Mouse (Mus musculus): ENCODE measurements around the gene Ctf2. TPM values are rescaled to one million over a fixed set of nuclear protein-coding genes. Genes with fewer than 3 reads are reported as not detected.
"Not testable (repeated sequence)": the region's sequence is repeated elsewhere in the genome, so short reads cannot be mapped to it uniquely, and the experiment has no call there.

The Ctf2 gene
- polyA plus RNA-seq (2017; shearing (Covaris generic)) = not detected

- not testable (repeated sequence) for ATAC-seq
Measured at GRCm38 (mm10) chr7:127732066-127732465, at the start of gene Ctf2. TSS of gene Ctf2 (minus strand) at chr7:127732166.

GRCm38 (mm10) chr7:127778350-127778749, 46.4 kb upstream of the Ctf2 start:
- no peak for ATAC-seq

- no peak for ATAC-seq
Measured at GRCm38 (mm10) chr7:127777474-127778266, 45.7 kb upstream of the Ctf2 start.

DNA sequence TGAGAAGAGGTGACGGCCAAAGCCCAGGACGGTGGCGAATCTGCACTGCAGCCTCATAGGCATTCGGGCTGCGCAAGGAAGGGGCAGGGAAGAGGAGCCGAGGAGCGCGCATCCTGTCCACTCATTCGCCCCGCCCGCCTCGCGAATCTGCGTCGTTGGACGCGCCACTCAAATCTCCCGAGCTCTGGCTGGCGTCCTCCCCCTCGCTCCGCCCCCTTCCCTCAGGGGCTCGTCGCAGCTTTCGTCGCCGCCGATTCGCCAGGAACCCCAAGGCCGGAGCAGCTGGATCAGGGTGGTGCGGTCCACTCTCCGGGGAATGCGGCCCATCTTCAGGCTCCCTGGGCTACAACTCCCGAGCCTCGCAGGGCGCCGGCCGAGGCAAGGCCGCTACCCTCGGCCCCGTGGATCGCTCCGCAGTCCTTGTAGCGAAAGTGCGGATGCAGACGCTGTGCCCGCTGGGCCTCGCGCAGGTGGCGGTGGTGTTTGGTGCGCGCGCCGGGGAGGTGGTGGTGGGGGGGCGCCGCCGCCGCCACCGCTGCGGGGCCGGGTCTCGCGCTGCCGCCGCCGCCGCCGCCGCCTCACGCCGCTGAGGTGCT, 45.0 kb upstream of the Ctf2 start:
- peak; percentile 96 for ATAC-seq

GRCm38 (mm10) chr7:127776426-127776825, 44.5 kb upstream of the Ctf2 start, which contains the start of gene Setd1a:
TSS of gene Setd1a (plus strand) at chr7:127776670.
- ATAC-seq = peak; percentile 38

GRCm38 (mm10) chr7:127775837-127776236, 43.9 kb upstream of the Ctf2 start:
- ATAC-seq = not testable (repeated sequence)

DNA sequence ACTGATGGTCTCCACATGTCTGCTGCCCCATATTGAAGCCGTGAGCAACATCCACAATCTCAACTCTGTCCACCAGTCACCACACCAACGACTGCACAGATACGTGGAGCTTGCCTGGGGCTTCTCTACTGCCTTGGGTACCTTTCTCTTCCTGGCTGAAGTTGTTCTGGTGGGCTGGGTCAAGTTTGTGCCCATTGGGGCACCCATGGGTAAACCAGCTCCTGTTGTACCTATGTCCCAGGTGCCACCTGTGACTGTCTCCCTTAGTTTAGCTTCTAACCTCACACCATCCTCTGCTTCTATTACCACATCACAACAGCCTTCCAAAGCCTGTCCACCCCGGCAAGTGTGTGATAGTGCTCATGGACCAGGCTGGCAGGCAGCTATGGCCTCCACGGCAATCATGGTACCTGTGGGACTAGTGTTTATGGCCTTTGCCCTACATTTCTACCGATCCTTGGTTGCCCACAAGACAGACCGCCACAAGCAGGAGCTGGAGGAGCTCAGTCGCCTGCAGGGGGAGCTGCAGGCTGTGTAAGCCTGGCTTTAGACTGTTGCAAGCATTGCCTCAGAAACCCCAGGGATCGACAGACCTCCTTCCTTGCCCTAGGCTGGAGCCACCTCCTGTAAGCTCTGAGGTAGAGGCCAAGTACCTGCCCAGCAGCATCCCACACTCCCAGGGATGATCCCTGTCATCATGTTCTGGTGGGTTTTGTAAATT, 41.9 kb upstream of the Ctf2 start:
- ATAC-seq = no peak

- no peak for ATAC-seq
Measured at GRCm38 (mm10) chr7:127772557-127772956, 40.6 kb upstream of the Ctf2 start.

GRCm38 (mm10) chr7:127772080-127772479, 40.1 kb upstream of the Ctf2 start:
- ATAC-seq = no peak

DNA sequence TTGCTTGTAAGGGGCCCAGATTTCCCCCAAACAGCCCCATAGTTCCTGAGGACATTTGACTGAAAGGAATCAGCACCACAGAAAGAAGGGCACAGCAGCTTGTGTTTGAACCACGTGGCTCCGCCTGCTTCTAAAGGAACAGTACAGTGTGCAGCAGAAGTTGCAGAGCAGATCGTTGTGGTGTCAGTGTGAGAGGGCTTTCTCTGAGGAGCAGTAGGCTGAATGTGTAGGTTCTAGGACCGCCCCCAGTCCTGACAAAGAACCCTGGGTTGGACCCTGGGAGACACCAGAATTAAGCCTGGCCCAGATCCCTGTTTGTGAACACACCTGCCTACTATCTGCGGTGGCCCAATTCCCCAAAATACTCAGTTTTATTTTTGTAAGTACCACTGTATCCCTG, 39.3 kb upstream of the Ctf2 start:
- no peak for ATAC-seq

- ATAC-seq = no peak
Measured at GRCm38 (mm10) chr7:127770039-127770905, 38.3 kb upstream of the Ctf2 start.

- peak; percentile 30 for ATAC-seq
Measured at GRCm38 (mm10) chr7:127769651-127770038, 37.7 kb upstream of the Ctf2 start, which contains the start of gene Orai3. TSS of gene Orai3 (plus strand) at chr7:127769815.

- peak; percentile 70 for ATAC-seq
Measured at GRCm38 (mm10) chr7:127768997-127769593, 37.1 kb upstream of the Ctf2 start.

DNA sequence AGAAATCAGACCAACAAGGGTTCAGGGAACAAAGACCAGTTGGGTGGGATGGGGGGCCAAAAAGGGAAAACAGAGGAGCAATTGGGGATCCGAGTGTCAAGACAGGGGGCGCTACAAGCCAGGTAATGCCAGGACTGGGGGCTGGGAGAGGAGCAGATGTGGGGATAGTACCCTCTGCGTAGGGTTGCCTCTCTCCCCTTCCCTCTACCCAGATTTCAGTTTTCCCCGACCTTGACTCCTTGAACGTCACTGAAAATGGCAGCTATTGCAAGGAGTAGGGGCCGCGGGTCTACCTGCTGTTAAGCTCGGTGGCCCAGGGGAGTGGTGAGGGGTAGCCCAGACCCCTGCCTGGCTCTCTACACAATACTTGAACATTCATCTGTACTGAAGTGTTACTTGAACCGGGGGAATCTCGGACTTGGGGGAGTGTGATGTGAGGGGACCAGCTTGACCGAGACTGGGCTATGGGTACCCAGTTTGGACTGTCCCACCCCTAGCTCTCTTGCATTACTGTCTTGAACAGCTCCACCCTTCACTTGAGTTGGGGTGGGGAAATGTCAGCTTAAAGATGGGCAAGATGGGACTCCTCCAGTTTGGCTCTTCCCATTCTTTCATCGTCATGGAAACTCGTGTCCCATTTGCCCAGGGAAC, 36.5 kb upstream of the Ctf2 start:
- no peak for ATAC-seq

- no peak for ATAC-seq
Measured at GRCm38 (mm10) chr7:127767671-127768345, 35.8 kb upstream of the Ctf2 start.

DNA sequence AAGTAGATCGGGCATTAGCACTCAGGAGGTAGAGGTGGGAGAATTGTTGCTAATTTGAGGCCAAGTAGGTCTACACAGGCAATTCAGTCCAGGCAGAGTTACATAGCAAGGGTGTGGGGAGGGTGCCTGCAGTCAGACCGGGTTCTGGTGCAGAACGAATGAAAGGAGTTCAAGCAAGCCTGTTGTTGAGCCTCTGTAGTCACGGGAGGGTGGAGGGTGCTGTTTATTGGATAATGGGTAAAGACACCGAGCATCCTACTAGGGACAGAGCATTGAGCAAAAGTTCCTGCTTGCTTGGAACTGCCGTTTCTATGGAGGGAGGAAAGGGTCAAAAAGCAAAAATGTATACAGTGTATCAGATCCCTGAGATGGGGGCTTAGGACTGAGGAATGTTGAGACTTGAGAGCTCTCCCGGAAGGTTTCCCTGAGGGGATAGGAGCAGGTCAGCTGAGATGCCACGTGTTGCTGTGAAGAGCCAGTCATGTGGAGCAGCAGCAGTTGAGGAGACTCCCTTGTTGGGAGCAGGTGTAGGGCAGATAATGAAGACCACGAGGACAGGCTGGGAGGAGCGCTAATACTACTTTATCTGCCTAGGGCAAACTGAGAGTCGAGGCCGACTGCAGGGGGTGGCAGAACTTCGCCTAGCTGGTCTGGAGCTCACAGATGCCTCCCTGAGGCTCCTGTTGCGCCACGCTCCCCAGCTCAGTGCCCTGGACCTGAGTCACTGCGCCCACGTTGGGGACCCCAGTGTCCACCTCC, 35.1 kb upstream of the Ctf2 start:
- ATAC-seq = no peak

DNA sequence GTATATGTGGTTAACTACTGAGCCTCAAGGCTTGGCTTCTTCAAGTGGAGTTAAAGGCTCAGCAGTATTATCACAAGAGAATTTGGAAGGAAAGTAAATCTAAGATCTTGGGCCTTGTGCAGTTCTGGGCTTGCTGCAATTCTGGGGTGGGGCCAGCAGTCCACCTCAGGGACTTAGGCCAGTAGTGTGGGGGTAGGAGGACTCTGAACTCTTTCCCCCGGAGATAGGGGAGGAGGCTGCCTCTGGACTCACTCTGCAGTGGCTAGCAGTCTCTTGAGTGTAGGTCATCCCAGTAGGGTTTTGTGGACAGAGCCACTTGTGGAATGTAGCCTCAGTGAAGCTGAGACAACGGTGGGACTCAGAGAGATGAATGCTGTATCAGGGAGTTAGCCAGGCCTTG, 33.8 kb upstream of the Ctf2 start:
- no peak for ATAC-seq

DNA sequence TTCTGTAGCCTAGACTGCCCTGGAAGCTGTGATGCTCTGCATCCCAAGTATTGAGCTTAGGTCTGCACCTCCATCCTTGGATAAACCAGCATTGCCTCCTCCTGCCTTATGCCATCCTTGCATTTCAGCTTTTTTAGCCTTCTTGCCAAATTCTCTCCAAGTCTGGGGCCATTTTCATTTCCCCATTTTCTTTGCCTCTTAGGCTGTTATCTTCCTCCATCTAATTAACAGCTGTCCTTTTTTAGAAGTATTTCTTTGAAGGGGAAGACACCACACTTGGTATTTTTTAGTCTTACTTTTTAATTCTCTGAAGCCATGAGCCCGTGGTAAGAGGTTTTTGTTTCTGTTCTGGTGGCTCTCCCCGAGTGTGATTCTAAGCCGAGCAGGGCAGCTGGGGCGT, 31.7 kb upstream of the Ctf2 start:
- no peak for ATAC-seq

DNA sequence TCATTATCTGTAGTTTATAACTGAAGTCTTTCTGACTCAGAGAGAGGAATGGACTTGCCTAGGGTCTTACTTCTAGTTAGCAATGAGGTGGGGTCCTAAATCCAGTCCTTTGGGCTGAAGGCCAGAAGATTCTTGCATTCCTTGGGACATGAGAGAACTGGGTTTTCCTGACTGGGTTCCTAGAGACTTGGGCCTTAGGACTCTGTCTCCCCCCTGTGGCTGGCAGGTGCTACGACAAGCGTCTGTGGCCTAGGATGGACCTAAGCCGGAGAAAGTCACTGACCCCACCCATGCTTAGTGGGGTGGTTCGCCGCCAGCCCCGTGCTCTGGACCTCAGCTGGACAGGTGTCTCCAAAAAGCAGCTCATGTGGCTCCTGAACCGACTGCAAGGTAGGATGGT, 29.1 kb upstream of the Ctf2 start:
- no peak for ATAC-seq

DNA sequence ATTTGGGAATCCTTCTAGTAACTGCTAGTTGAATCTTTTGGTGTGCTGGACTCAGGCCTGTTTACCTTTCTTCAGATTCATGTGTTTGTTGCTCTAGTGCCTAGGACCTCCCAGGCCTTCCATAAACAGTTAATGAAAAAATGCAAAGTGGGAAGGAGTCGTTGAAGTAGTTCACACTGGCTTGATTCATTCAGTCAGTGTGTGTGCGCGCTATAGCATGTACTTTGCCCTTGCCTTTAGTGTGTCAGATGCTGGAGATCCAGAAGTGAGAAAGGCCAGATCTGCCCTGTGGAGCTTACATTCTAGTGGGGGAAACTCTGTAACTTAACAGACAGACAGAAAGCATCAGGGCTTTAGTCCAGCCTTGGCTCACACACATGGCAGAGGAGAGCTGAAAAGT, 28.5 kb upstream of the Ctf2 start:
- ATAC-seq = no peak
